Mouse (Mus musculus) MEL (cell line): ENCODE measurements around the gene Tcf25. TPM values are rescaled to one million over a fixed set of nuclear protein-coding genes. Genes with fewer than 3 reads are reported as not detected.

Experiments
- DNase-seq: peaks from one replicate; pipeline ENCODE4 v3.0.0; 2011; ENCODE audit warnings: low read depth, low spot score
- H3K27ac ChIP-seq: 2 replicates; pipeline ENCODE4 v1.5.1; 2012; ENCODE audit warnings: low read depth, mild to moderate bottlenecking, control low read depth, low read length, moderate library complexity; ENCODE audit not compliant: control insufficient read depth
- H3K27me3 ChIP-seq, 2 experiments: fragments of 150-350 bp in 1 of 2; sonication (generic) in 1 of 2; 2 replicates each; pipeline ENCODE4 v1.6.1; 2012; ENCODE audit warnings: low read length in 2 of 2, mild to moderate bottlenecking in 2 of 2, improper control_type of control experiment in 1 of 2, moderate library complexity in 1 of 2; ENCODE audit not compliant: insufficient read depth in 2 of 2, control insufficient read depth in 1 of 2
- H3K36me3 ChIP-seq, 2 experiments: 2 replicates each; pipeline ENCODE4 v1.6.1; 2012 to 2014; ENCODE audit warnings: low read length in 2 of 2, improper control_type of control experiment in 1 of 2, inconsistent platforms in 1 of 2, mild to moderate bottlenecking in 1 of 2; ENCODE audit not compliant: insufficient read depth in 2 of 2, control insufficient read depth in 1 of 2
- H3K4me1 ChIP-seq, 2 experiments: fragments of 150-350 bp in 1 of 2; sonication (generic) in 1 of 2; 2 replicates each; pipeline ENCODE4 v1.6.1; 2012; ENCODE audit warnings: low read length in 2 of 2, improper control_type of control experiment in 1 of 2, mild to moderate bottlenecking in 1 of 2; ENCODE audit not compliant: insufficient read depth in 2 of 2, control insufficient read depth in 1 of 2
- H3K4me3 ChIP-seq, 2 experiments: fragments of 150-350 bp in 1 of 2; sonication (generic) in 1 of 2; 2 replicates each; pipeline ENCODE4 v1.5.1; 2012; ENCODE audit warnings: low read depth in 2 of 2, low read length in 2 of 2, mild to moderate bottlenecking in 2 of 2, moderate library complexity in 2 of 2, control low read depth in 1 of 2, improper control_type of control experiment in 1 of 2; ENCODE audit not compliant: control insufficient read depth in 1 of 2, insufficient read depth in 1 of 2
- H3K79me2 ChIP-seq: 2 replicates; pipeline ENCODE4 v1.6.1; 2012; ENCODE audit warnings: mild to moderate bottlenecking, low read length, moderate library complexity; ENCODE audit not compliant: control insufficient read depth, poor library complexity, insufficient read depth
- H3K9ac ChIP-seq: 2 replicates; pipeline ENCODE4 v1.6.1; 2012; ENCODE audit warnings: low read depth, mild to moderate bottlenecking, control low read depth, low read length, moderate library complexity; ENCODE audit not compliant: control insufficient read depth, poor library complexity, severe bottlenecking
- H3K9me3 ChIP-seq: fragments of 150-350 bp; sonication (generic); replicated peaks from 2 replicates; pipeline ENCODE4 v1.6.1; 2012; ENCODE audit warnings: mild to moderate bottlenecking, low read length, improper control_type of control experiment, moderate library complexity; ENCODE audit not compliant: insufficient read depth
- BHLHE40 ChIP-seq: IDR thresholded peaks from 2 replicates; pipeline ENCODE4 v1.6.1; 2012; ENCODE audit warnings: low read depth, mild to moderate bottlenecking, inconsistent platforms, low read length, improper control_type of control experiment, borderline replicate concordance
- E2F4 ChIP-seq: IDR thresholded peaks from 2 replicates; pipeline ENCODE4 v1.6.1; 2011; ENCODE audit warnings: low read depth, low read length, improper control_type of control experiment, borderline replicate concordance
- EP300 ChIP-seq, 2 experiments: IDR thresholded peaks; 2 replicates each; pipeline ENCODE4 v1.6.1; 2011; ENCODE audit warnings: improper control_type of control experiment in 2 of 2, low read length in 2 of 2, low read depth in 1 of 2, mild to moderate bottlenecking in 1 of 2
- ETS1 ChIP-seq: IDR thresholded peaks from 2 replicates; pipeline ENCODE4 v1.6.1; 2012; ENCODE audit warnings: low read depth, mild to moderate bottlenecking, inconsistent platforms, low read length, improper control_type of control experiment, moderate library complexity
- GABPA ChIP-seq: IDR thresholded peaks from 2 replicates; pipeline ENCODE4 v1.6.1; 2012; ENCODE audit warnings: low read depth, mild to moderate bottlenecking, inconsistent platforms, low read length, improper control_type of control experiment, moderate library complexity
- GATA1 ChIP-seq: IDR thresholded peaks from 2 replicates; pipeline ENCODE4 v1.6.1; 2011; ENCODE audit warnings: low read depth, low read length, improper control_type of control experiment
- MAFK ChIP-seq: IDR thresholded peaks from 2 replicates; pipeline ENCODE4 v1.6.1; 2011; ENCODE audit warnings: low read depth, mild to moderate bottlenecking, low read length, improper control_type of control experiment, borderline replicate concordance
- MAX ChIP-seq: IDR thresholded peaks from 2 replicates; pipeline ENCODE4 v1.6.1; 2011; ENCODE audit warnings: low read length, improper control_type of control experiment
- MEF2A ChIP-seq: IDR thresholded peaks from 2 replicates; pipeline ENCODE4 v1.6.1; 2014; ENCODE audit warnings: low read depth, mild to moderate bottlenecking, inconsistent platforms, low read length, improper control_type of control experiment; ENCODE audit not compliant: poor library complexity, insufficient replicate concordance, severe bottlenecking; ENCODE audit errors: extremely low read depth
- MXI1 ChIP-seq: IDR thresholded peaks from 2 replicates; pipeline ENCODE4 v1.6.1; 2011; ENCODE audit warnings: mild to moderate bottlenecking, low read depth, low read length, improper control_type of control experiment
- NELFE ChIP-seq: IDR thresholded peaks from 2 replicates; pipeline ENCODE4 v1.6.1; 2011; ENCODE audit warnings: low read depth, low read length, improper control_type of control experiment
- POLR2A ChIP-seq, 2 experiments: IDR thresholded peaks; 2 replicates each; pipeline ENCODE4 v1.6.1; 2011 to 2012; ENCODE audit warnings: low read length in 2 of 2, mild to moderate bottlenecking in 2 of 2, control low read depth in 1 of 2, improper control_type of control experiment in 1 of 2, low read depth in 1 of 2, moderate library complexity in 1 of 2; ENCODE audit not compliant: control insufficient read depth in 1 of 2, insufficient read depth in 1 of 2, poor library complexity in 1 of 2
- RAD21 ChIP-seq: IDR thresholded peaks from 2 replicates; pipeline ENCODE4 v1.6.1; 2011; ENCODE audit warnings: mild to moderate bottlenecking, low read depth, low read length, improper control_type of control experiment
- RCOR1 ChIP-seq: IDR thresholded peaks from 2 replicates; pipeline ENCODE4 v1.6.1; 2012; ENCODE audit warnings: low read depth, mild to moderate bottlenecking, inconsistent platforms, low read length, improper control_type of control experiment
- SMC3 ChIP-seq: IDR thresholded peaks from 2 replicates; pipeline ENCODE4 v1.6.1; 2011; ENCODE audit warnings: low read depth, low read length, improper control_type of control experiment
- TAL1 ChIP-seq: IDR thresholded peaks from 2 replicates; pipeline ENCODE4 v1.6.1; 2012; ENCODE audit warnings: mild to moderate bottlenecking, inconsistent platforms, low read length, moderate library complexity, mixed read lengths
- TBP ChIP-seq: IDR thresholded peaks from 2 replicates; pipeline ENCODE4 v1.8.0; 2011; ENCODE audit warnings: low read depth, low read length, improper control_type of control experiment
- TCF12 ChIP-seq: IDR thresholded peaks from 2 replicates; pipeline ENCODE4 v1.6.1; 2014; ENCODE audit warnings: low read depth, mild to moderate bottlenecking, inconsistent platforms, low read length, improper control_type of control experiment, moderate library complexity
- USF1 ChIP-seq: IDR thresholded peaks from 2 replicates; pipeline ENCODE4 v1.6.1; 2014; ENCODE audit warnings: low read depth, mild to moderate bottlenecking, inconsistent platforms, low read length, improper control_type of control experiment, moderate library complexity
- ZC3H11A ChIP-seq: IDR thresholded peaks from 2 replicates; pipeline ENCODE4 v1.6.1; 2012; ENCODE audit warnings: low read depth, mild to moderate bottlenecking, inconsistent platforms, low read length, improper control_type of control experiment
- ZKSCAN1 ChIP-seq: IDR thresholded peaks from 2 replicates; pipeline ENCODE4 v1.6.1; 2012; ENCODE audit warnings: low read depth, mild to moderate bottlenecking, inconsistent platforms, low read length, improper control_type of control experiment, moderate library complexity
- polyA plus RNA-seq, 2 experiments: library from polyadenylated mRNA; stranded (reverse) in 1 of 2; unstranded in 1 of 2; fragments of >175 nt in 1 of 2; fragments of >200 nt in 1 of 2; gene quantifications; 2 replicates each; pipeline versions ENCODE4 v1.2.1 to v1.2.4; 2012; ENCODE audit warnings: low replicate concordance in 2 of 2, low read depth in 1 of 2; ENCODE audit not compliant: insufficient read length in 2 of 2, insufficient read depth in 1 of 2, missing spikeins in 1 of 2
- total RNA-seq: library from RNA; depleted of rRNA; stranded (reverse); fragments of 300-350 nt; gene quantifications from 2 replicates; pipeline ENCODE4 v1.2.3, GENCODE M21; 2012

The Tcf25 gene
- total and polyA plus RNA-seq, 3 experiments, result 107 to 327 TPM; not detected in 1

- peak; percentile 52 for DNase-seq
- Histone ChIP-seq H3K36me3 (peaks cover 0 to 37% of the 10 kb centered on the region in 2 experiments; a peak in 2 of 4 replicates), H3K9me3 (no peaks in the 10 kb centered on the region), H3K4me3 (no peak overlapping the region), H3K9ac (no peak overlapping the region), H3K27me3 (no peaks in the 10 kb centered on the region), H3K4me1 (peaks cover 2 to 53% of the 10 kb centered on the region in 2 experiments), H3K79me2 (no peaks in the 10 kb centered on the region), H3K27ac (no peak overlapping the region)
- no peak for TF ChIP-seq BHLHE40
- TF ChIP-seq RCOR1, result peak; percentile 61; the same call in 1 of the 2 replicates
- TF ChIP-seq GATA1, result peak; percentile 8; the same call in 1 of the 2 replicates
- TF ChIP-seq TAL1, result peak; percentile 61
- TF ChIP-seq MAFK, result no peak
- TF ChIP-seq EP300 (IDR thresholded peaks at IDR 0.05; ENCODE audit: low read depth in 1 of 2, low read length in 2 of 2), result peak in 1 of 2 experiments; percentile 30; a peak in 2 of 4 replicates
- no peak for TF ChIP-seq USF1
- no peak for TF ChIP-seq ETS1
These were observed 36.6 kb downstream of the Tcf25 start for GRCm38 (mm10) chr8:123410049-123410587.

- H3K79me2 ChIP-seq, result no peaks in the 10 kb centered on the region
- H3K9me3 ChIP-seq, result no peaks in the 10 kb centered on the region
- H3K27me3 ChIP-seq, result no peaks in the 10 kb centered on the region
- no peak overlapping the region for H3K4me3 ChIP-seq
- H3K4me1 ChIP-seq, result peaks cover 2 to 53% of the 10 kb centered on the region in 2 experiments
- H3K36me3 ChIP-seq, result peaks cover 0 to 37% of the 10 kb centered on the region in 2 experiments; a peak in 2 of 4 replicates
- no peak for TF ChIP-seq ZKSCAN1
- TF ChIP-seq GABPA, result no peak
- TF ChIP-seq E2F4, result no peak
- TF ChIP-seq MEF2A, result no peak
- no peak for TF ChIP-seq USF1
- TF ChIP-seq NELFE, result no peak
- DNase-seq, result no peak
- no peak overlapping the region for H3K27ac ChIP-seq
- no peak overlapping the region for H3K9ac ChIP-seq
These were observed 37.2 kb downstream of the Tcf25 start for GRCm38 (mm10) chr8:123410788-123411187.

- peak; percentile 83 for DNase-seq
- Histone ChIP-seq H3K4me3 (peak within 1 kb of the TSS; percentile 15 to 40; a peak in 3 of 4 replicates), H3K79me2 (no peaks in the 10 kb centered on the region), H3K36me3 (peaks cover 0 to 37% of the 10 kb centered on the region in 2 experiments; a peak in 2 of 4 replicates), H3K4me1 (peaks cover 2 to 54% of the 10 kb centered on the region in 2 experiments), H3K27me3 (no peaks in the 10 kb centered on the region), H3K27ac (no peak within 1 kb of the TSS), H3K9ac (no peak within 1 kb of the TSS), H3K9me3 (no peaks in the 10 kb centered on the region)
- TF ChIP-seq RAD21 (no peak), MEF2A (no peak), ZC3H11A (no peak), TCF12 (no peak), ETS1 (no peak), TBP (peak; percentile 59; the same call in 1 of the 2 replicates), MAX (no peak), MAFK (no peak), EP300 (IDR thresholded peaks at IDR 0.05; ENCODE audit: low read depth in 1 of 2, low read length in 2 of 2) (no peak), SMC3 (no peak), MXI1 (no peak), POLR2A (IDR thresholded peaks at IDR 0.05; ENCODE audit: control insufficient read depth in 1 of 2, insufficient read depth in 1 of 2, low read depth in 1 of 2, low read length in 2 of 2, poor library complexity in 1 of 2) (peak in 1 of 2 experiments; percentile 32; a peak in 1 of 4 replicates), RCOR1 (0 out of 2 replicates have a peak, but pooled peaks have one; percentile 20)
These were observed 37.7 kb downstream of the Tcf25 start, which contains the start of gene Tubb3 for GRCm38 (mm10) chr8:123411246-123411645. TSS of gene Tubb3 (plus strand) at chr8:123411424.
